Mouse (Mus musculus): ENCODE measurements around the gene Pard3. TPM values are rescaled to one million over a fixed set of nuclear protein-coding genes. Genes with fewer than 3 reads are reported as not detected.
A peak's percentile ranks its signal among the peaks of the same experiment; 100 is the strongest.

The Pard3 gene
- polyA plus RNA-seq, 1 experiment from 2014 or later: 27.3 TPM

GRCm38 (mm10) chr8:127341046-127341445, 277.4 kb downstream of the Pard3 start:
- Histone ChIP-seq H3K36me3 (ENCODE audit: control insufficient read depth, insufficient read depth, low read length) (no peaks in the 10 kb centered on the region), H3K9ac (replicated peaks; ENCODE audit: low read length) (no peak overlapping the region), H3K27me3 (ENCODE audit: control insufficient read depth, insufficient read depth, low read length) (no peaks in the 10 kb centered on the region), H3K9me3 (ENCODE audit: control insufficient read depth, low read length) (no peaks in the 10 kb centered on the region), H3K4me1 (ENCODE audit: control insufficient read depth, insufficient read depth, low read length) (0 out of 2 replicates have a peak, but pooled peaks cover 5% of the 10 kb centered on the region), H3K4me2 (ENCODE audit: low read length) (no peak overlapping the region), H3K27ac (replicated peaks; ENCODE audit: low read depth, low read length) (no peak overlapping the region), H3K4me3 (replicated peaks; ENCODE audit: low read depth, low read length) (no peak overlapping the region)
- ATAC-seq (ENCODE audit: low FRiP score, low TSS enrichment) (no peak), DNase-seq (no peak)
- 89% methylated on average over 7 of the region's 7 CpGs for WGBS

- H3K36me3 ChIP-seq (ENCODE audit: control insufficient read depth, insufficient read depth, low read length): no peaks in the 10 kb centered on the region
- no peak for ATAC-seq (ENCODE audit: low FRiP score, low TSS enrichment)
These were observed 279.4 kb downstream of the Pard3 start for GRCm38 (mm10) chr8:127343115-127343514.

GRCm38 (mm10) chr8:127344421-127344820, 280.7 kb downstream of the Pard3 start:
- 0 out of 2 replicates have a peak, but pooled peaks cover 5% of the 10 kb centered on the region for H3K4me1 ChIP-seq (ENCODE audit: control insufficient read depth, insufficient read depth, low read length)
- H3K9ac ChIP-seq (replicated peaks; ENCODE audit: low read length): no peak overlapping the region
- WGBS: 87% methylated on average over 3 of the region's 3 CpGs
- no peak for ATAC-seq (ENCODE audit: low FRiP score, low TSS enrichment)
- no peaks in the 10 kb centered on the region for H3K36me3 ChIP-seq (ENCODE audit: control insufficient read depth, insufficient read depth, low read length)
- no peaks in the 10 kb centered on the region for H3K27me3 ChIP-seq (ENCODE audit: control insufficient read depth, insufficient read depth, low read length)
- H3K4me2 ChIP-seq (ENCODE audit: low read length): no peak overlapping the region
- no peak overlapping the region for H3K4me3 ChIP-seq (replicated peaks; ENCODE audit: low read depth, low read length)
- H3K9me3 ChIP-seq (ENCODE audit: control insufficient read depth, low read length): no peaks in the 10 kb centered on the region
- 0 out of 2 replicates have a peak overlapping the region, but pooled peaks have one; percentile 15 for H3K27ac ChIP-seq (replicated peaks; ENCODE audit: low read depth, low read length)
- no peak for DNase-seq

More at GRCm38 (mm10) chr8:127343115-127343514, 279.4 kb downstream of the Pard3 start:
- no peak overlapping the region for H3K4me3 ChIP-seq (replicated peaks; ENCODE audit: low read depth, low read length)
- no peak overlapping the region for H3K27ac ChIP-seq (replicated peaks; ENCODE audit: low read depth, low read length)
- H3K27me3 ChIP-seq (ENCODE audit: control insufficient read depth, insufficient read depth, low read length): no peaks in the 10 kb centered on the region
- H3K9ac ChIP-seq (replicated peaks; ENCODE audit: low read length): no peak overlapping the region
- 33% methylated on average over 2 of the region's 2 CpGs for WGBS
- 0 out of 2 replicates have a peak, but pooled peaks cover 5% of the 10 kb centered on the region for H3K4me1 ChIP-seq (ENCODE audit: control insufficient read depth, insufficient read depth, low read length)
- H3K9me3 ChIP-seq (ENCODE audit: control insufficient read depth, low read length): no peaks in the 10 kb centered on the region
- H3K4me2 ChIP-seq (ENCODE audit: low read length): no peak overlapping the region
- no peak for DNase-seq

- H3K27me3 ChIP-seq (ENCODE audit: control insufficient read depth, insufficient read depth, low read length): no peaks in the 10 kb centered on the region
- no peak overlapping the region for H3K4me3 ChIP-seq (replicated peaks; ENCODE audit: low read depth, low read length)
- DNase-seq: no peak
- no peaks in the 10 kb centered on the region for H3K36me3 ChIP-seq (ENCODE audit: control insufficient read depth, insufficient read depth, low read length)
- WGBS: 81% methylated on average over 1 of the region's 1 CpGs
- 0 out of 2 replicates have a peak, but pooled peaks cover 5% of the 10 kb centered on the region for H3K4me1 ChIP-seq (ENCODE audit: control insufficient read depth, insufficient read depth, low read length)
- no peak overlapping the region for H3K4me2 ChIP-seq (ENCODE audit: low read length)
- no peak overlapping the region for H3K27ac ChIP-seq (replicated peaks; ENCODE audit: low read depth, low read length)
- H3K9me3 ChIP-seq (ENCODE audit: control insufficient read depth, low read length): no peaks in the 10 kb centered on the region
- H3K9ac ChIP-seq (replicated peaks; ENCODE audit: low read length): no peak overlapping the region
- ATAC-seq (ENCODE audit: low FRiP score, low TSS enrichment): no peak
These were observed 282.3 kb downstream of the Pard3 start for GRCm38 (mm10) chr8:127345912-127346423.

GRCm38 (mm10) chr8:127347890-127348495, 284.3 kb downstream of the Pard3 start:
- no peaks in the 10 kb centered on the region for H3K9me3 ChIP-seq (ENCODE audit: control insufficient read depth, low read length)
- DNase-seq (no peak), ATAC-seq (ENCODE audit: low FRiP score, low TSS enrichment) (no peak)
- no peak overlapping the region for H3K9ac ChIP-seq (replicated peaks; ENCODE audit: low read length)
- no peak overlapping the region for H3K4me3 ChIP-seq (replicated peaks; ENCODE audit: low read depth, low read length)
- WGBS: 95% methylated on average over 2 of the region's 2 CpGs
- no peak overlapping the region for H3K4me2 ChIP-seq (ENCODE audit: low read length)
- no peak overlapping the region for H3K27ac ChIP-seq (replicated peaks; ENCODE audit: low read depth, low read length)
- H3K4me1 ChIP-seq (ENCODE audit: control insufficient read depth, insufficient read depth, low read length): 0 out of 2 replicates have a peak, but pooled peaks cover 5% of the 10 kb centered on the region
- H3K36me3 ChIP-seq (ENCODE audit: control insufficient read depth, insufficient read depth, low read length): no peaks in the 10 kb centered on the region
- no peaks in the 10 kb centered on the region for H3K27me3 ChIP-seq (ENCODE audit: control insufficient read depth, insufficient read depth, low read length)

GRCm38 (mm10) chr8:127361796-127362195, 298.1 kb downstream of the Pard3 start:
- ATAC-seq (ENCODE audit: low FRiP score, low TSS enrichment) (no peak), DNase-seq (no peak)
- Histone ChIP-seq H3K9ac (replicated peaks; ENCODE audit: low read length) (no peak overlapping the region), H3K36me3 (ENCODE audit: control insufficient read depth, insufficient read depth, low read length) (no peaks in the 10 kb centered on the region), H3K27me3 (ENCODE audit: control insufficient read depth, insufficient read depth, low read length) (no peaks in the 10 kb centered on the region), H3K4me3 (replicated peaks; ENCODE audit: low read depth, low read length) (no peak overlapping the region), H3K4me2 (ENCODE audit: low read length) (no peak overlapping the region), H3K9me3 (ENCODE audit: control insufficient read depth, low read length) (no peaks in the 10 kb centered on the region), H3K27ac (replicated peaks; ENCODE audit: low read depth, low read length) (no peak overlapping the region), H3K4me1 (ENCODE audit: control insufficient read depth, insufficient read depth, low read length) (no peaks in the 10 kb centered on the region)

- Histone ChIP-seq H3K4me2 (ENCODE audit: low read length) (no peak overlapping the region), H3K4me3 (replicated peaks; ENCODE audit: low read depth, low read length) (no peak overlapping the region), H3K9me3 (ENCODE audit: control insufficient read depth, low read length) (no peaks in the 10 kb centered on the region), H3K9ac (replicated peaks; ENCODE audit: low read length) (no peak overlapping the region), H3K4me1 (ENCODE audit: control insufficient read depth, insufficient read depth, low read length) (no peaks in the 10 kb centered on the region), H3K36me3 (ENCODE audit: control insufficient read depth, insufficient read depth, low read length) (peaks cover 9% of the 10 kb centered on the region; the same call in 1 of the 2 replicates), H3K27ac (replicated peaks; ENCODE audit: low read depth, low read length) (no peak overlapping the region), H3K27me3 (ENCODE audit: control insufficient read depth, insufficient read depth, low read length) (no peaks in the 10 kb centered on the region)
- ATAC-seq (ENCODE audit: low FRiP score, low TSS enrichment) (no peak), DNase-seq (no peak)
- 74% methylated on average over 3 of the region's 3 CpGs for WGBS
These were observed 304.7 kb downstream of the Pard3 start for GRCm38 (mm10) chr8:127368347-127368746.

GRCm38 (mm10) chr8:127371326-127371949, 307.7 kb downstream of the Pard3 start:
- H3K36me3 ChIP-seq (ENCODE audit: control insufficient read depth, insufficient read depth, low read length): peaks cover 9% of the 10 kb centered on the region; the same call in 1 of the 2 replicates
- no peak overlapping the region for H3K4me3 ChIP-seq (replicated peaks; ENCODE audit: low read depth, low read length)
- H3K27me3 ChIP-seq (ENCODE audit: control insufficient read depth, insufficient read depth, low read length): no peaks in the 10 kb centered on the region
- H3K4me2 ChIP-seq (ENCODE audit: low read length): no peak overlapping the region
- no peaks in the 10 kb centered on the region for H3K9me3 ChIP-seq (ENCODE audit: control insufficient read depth, low read length)
- H3K4me1 ChIP-seq (ENCODE audit: control insufficient read depth, insufficient read depth, low read length): no peaks in the 10 kb centered on the region
- DNase-seq (no peak), ATAC-seq (ENCODE audit: low FRiP score, low TSS enrichment) (no peak)
- no peak overlapping the region for H3K27ac ChIP-seq (replicated peaks; ENCODE audit: low read depth, low read length)
- H3K9ac ChIP-seq (replicated peaks; ENCODE audit: low read length): no peak overlapping the region
- 95% methylated on average over 16 of the region's 16 CpGs for WGBS

GRCm38 (mm10) chr8:127377775-127378174, 314.1 kb downstream of the Pard3 start:
- ATAC-seq (ENCODE audit: low FRiP score, low TSS enrichment): no peak
- no peak overlapping the region for H3K4me3 ChIP-seq (replicated peaks; ENCODE audit: low read depth, low read length)
- H3K4me2 ChIP-seq (ENCODE audit: low read length): no peak overlapping the region
- H3K9me3 ChIP-seq (ENCODE audit: control insufficient read depth, low read length): no peaks in the 10 kb centered on the region
- no peak overlapping the region for H3K27ac ChIP-seq (replicated peaks; ENCODE audit: low read depth, low read length)
- 75% methylated on average over 2 of the region's 2 CpGs for WGBS
- peaks cover 6% of the 10 kb centered on the region for H3K4me1 ChIP-seq (ENCODE audit: control insufficient read depth, insufficient read depth, low read length)
- H3K36me3 ChIP-seq (ENCODE audit: control insufficient read depth, insufficient read depth, low read length): peaks cover under 1% of the 10 kb centered on the region; the same call in 1 of the 2 replicates
- no peak for DNase-seq
- H3K27me3 ChIP-seq (ENCODE audit: control insufficient read depth, insufficient read depth, low read length): no peaks in the 10 kb centered on the region
- H3K9ac ChIP-seq (replicated peaks; ENCODE audit: low read length): no peak overlapping the region

All from midbrain, embryonic 14.5 days (tissue).